15 mouse cellular contexts compared by ENCODE assay signal in genomic region chr8:47875865-47876264, GRCm38 (mm10). TPM values are rescaled to one million over a fixed set of nuclear protein-coding genes. Genes with fewer than 3 reads are reported as not detected.
"Had no signal": no experiment of that assay in that cellular context is flagged by ENCODE, and none has a peak within 500 bp of the region (broad histone marks: within the 10 kb centered on the region; RNA-seq: fewer than 3 reads in every experiment).

No protein-coding gene starts in this region.

- DNase-seq: liver; liver, embryonic 13.5 days; liver, postnatal 0 days; lung, postnatal 14 days; thymus, adult 2 months; thymus, postnatal 25 days had no signal

- H3K27ac ChIP-seq: layer of hippocampus, adult 2 months; limb, embryonic 12.5 days; liver, embryonic 13.5 days; lung, embryonic 15.5 days; macrophage; midbrain, embryonic 15.5 days; neural tube, embryonic 12.5 days had no signal

- H3K4me2 ChIP-seq: limb, embryonic 12.5 days; liver, embryonic 13.5 days; lung, embryonic 15.5 days; midbrain, embryonic 11.5 days; midbrain, embryonic 15.5 days; neural tube, embryonic 12.5 days had no signal

- ATAC-seq: liver, postnatal 0 days; midbrain, embryonic 15.5 days had no signal

- H3K9ac ChIP-seq: limb, embryonic 12.5 days; liver, embryonic 13.5 days; liver, postnatal 0 days; lung, embryonic 15.5 days; midbrain, embryonic 15.5 days; neural tube, embryonic 12.5 days had no signal

- H3K27me3 ChIP-seq: limb, embryonic 12.5 days; liver, embryonic 13.5 days; lung, embryonic 15.5 days; midbrain, embryonic 15.5 days; neural tube, embryonic 12.5 days had no signal

- H3K4me3 ChIP-seq: layer of hippocampus, adult 2 months; limb, embryonic 12.5 days; liver, embryonic 13.5 days; lung, embryonic 15.5 days; megakaryocyte, embryonic 14.5 days; midbrain, embryonic 15.5 days; neural tube, embryonic 12.5 days had no signal

- H3K36me3 ChIP-seq: liver, embryonic 13.5 days; midbrain, embryonic 15.5 days had no signal

- H3K4me1 ChIP-seq: limb, embryonic 12.5 days; liver, embryonic 13.5 days; midbrain, embryonic 15.5 days; neural tube, embryonic 12.5 days had no signal

- H3K9me3 ChIP-seq: limb, embryonic 12.5 days; liver, embryonic 13.5 days; lung, embryonic 15.5 days; megakaryocyte, embryonic 14.5 days; midbrain, embryonic 15.5 days; neural tube, embryonic 12.5 days had no signal

RNA-seq across cellular contexts. Expression of gene Cldn22, which starts 51.6 kb away (rescaled TPM):
- polyA plus RNA-seq: limb, embryonic 12.5 days; liver, embryonic 13.5 days; liver, postnatal 0 days; lung, embryonic 15.5 days; macrophage; midbrain, embryonic 11.5 days; midbrain, embryonic 15.5 days; neural tube, embryonic 12.5 days had no signal

RNA-seq across cellular contexts. Expression of gene Cldn24, which starts 53.9 kb away (rescaled TPM):
- polyA plus RNA-seq: limb, embryonic 12.5 days; liver, embryonic 13.5 days; liver, postnatal 0 days; lung, embryonic 15.5 days; macrophage; midbrain, embryonic 11.5 days; midbrain, embryonic 15.5 days; neural tube, embryonic 12.5 days; thymus, adult 2 months; urinary bladder, adult 2 months had no signal
